Mouse (Mus musculus) brown adipose tissue, adult 24 weeks (tissue): ENCODE results near the gene Dll1. TPM values are rescaled to one million over a fixed set of nuclear protein-coding genes. Genes with fewer than 3 reads are reported as not detected.
A peak's percentile ranks its signal among the peaks of the same experiment; 100 is the strongest.

Experiments
- H3K27ac ChIP-seq: fragments of 200-500 bp; replicated peaks from 2 replicates; pipeline ENCODE4 v1.5.1; 2012; ENCODE audit warnings: low read depth, mild to moderate bottlenecking, low read length
- H3K4me1 ChIP-seq: fragments of 200-500 bp; 2 replicates; pipeline ENCODE4 v1.6.1; 2012; ENCODE audit warnings: low read length, mixed read lengths; ENCODE audit not compliant: control insufficient read depth, insufficient read depth, insufficient read length
- H3K4me3 ChIP-seq: fragments of 200-500 bp; 2 replicates; pipeline ENCODE4 v1.5.1; 2012; ENCODE audit warnings: low read depth, mild to moderate bottlenecking, low read length, moderate library complexity; ENCODE audit not compliant: insufficient read depth
- polyA plus RNA-seq: library from polyadenylated mRNA; stranded (reverse); fragments of >200 nt; gene quantifications from 2 replicates; pipeline ENCODE4 v1.2.4, GENCODE M21; 2012; ENCODE audit not compliant: missing spikeins, insufficient read depth, insufficient read length

Dll1 gene
- 1.9 and 4.6 TPM in 2 replicates for polyA plus RNA-seq

GRCm38 (mm10) chr17:15376494-15377181 is at the start of gene Dll1:
TSS of gene Dll1 (minus strand) at chr17:15376872.
- peak within 1 kb of the TSS; percentile 76 for H3K4me3 ChIP-seq
- H3K4me1 ChIP-seq, result no peaks in the 10 kb centered on the region
- peak within 1 kb of the TSS; percentile 69; the same call in 1 of the 2 replicates for H3K27ac ChIP-seq

- H3K4me3 ChIP-seq, result no peak overlapping the region
- H3K27ac ChIP-seq, result no peak overlapping the region
Observed at GRCm38 (mm10) chr17:15425931-15426330, 49.3 kb upstream of the Dll1 start.

GRCm38 (mm10) chr17:15423080-15423765 is 46.6 kb upstream of the Dll1 start:
- H3K4me1 ChIP-seq, result no peaks in the 10 kb centered on the region
- no peak overlapping the region for H3K4me3 ChIP-seq
- no peak overlapping the region for H3K27ac ChIP-seq

More at GRCm38 (mm10) chr17:15425931-15426330, 49.3 kb upstream of the Dll1 start:
- no peaks in the 10 kb centered on the region for H3K4me1 ChIP-seq

GRCm38 (mm10) chr17:15422666-15423065 is 46.0 kb upstream of the Dll1 start:
- Histone ChIP-seq H3K4me1 (no peaks in the 10 kb centered on the region), H3K27ac (no peak overlapping the region), H3K4me3 (no peak overlapping the region)

GRCm38 (mm10) chr17:15421446-15421845 is 44.8 kb upstream of the Dll1 start:
- Histone ChIP-seq H3K27ac (no peak overlapping the region), H3K4me1 (no peaks in the 10 kb centered on the region), H3K4me3 (no peak overlapping the region)

- H3K4me1 ChIP-seq, result no peaks in the 10 kb centered on the region
- no peak overlapping the region for H3K27ac ChIP-seq
- H3K4me3 ChIP-seq, result no peak overlapping the region
Observed at GRCm38 (mm10) chr17:15420021-15420603, 43.4 kb upstream of the Dll1 start.

- no peak overlapping the region for H3K27ac ChIP-seq
- H3K4me1 ChIP-seq, result no peaks in the 10 kb centered on the region
- no peak overlapping the region for H3K4me3 ChIP-seq
Observed at GRCm38 (mm10) chr17:15419534-15419933, 42.9 kb upstream of the Dll1 start.

- H3K4me1 ChIP-seq, result no peaks in the 10 kb centered on the region
- H3K27ac ChIP-seq, result no peak overlapping the region
- no peak overlapping the region for H3K4me3 ChIP-seq
Observed at GRCm38 (mm10) chr17:15416596-15417215, 40.0 kb upstream of the Dll1 start.

GRCm38 (mm10) chr17:15410861-15411260 is 34.2 kb upstream of the Dll1 start:
- Histone ChIP-seq H3K4me3 (no peak overlapping the region), H3K27ac (no peak overlapping the region), H3K4me1 (no peaks in the 10 kb centered on the region)

- H3K4me3 ChIP-seq, result no peak overlapping the region
- no peaks in the 10 kb centered on the region for H3K4me1 ChIP-seq
- no peak overlapping the region for H3K27ac ChIP-seq
Observed at GRCm38 (mm10) chr17:15409261-15409660, 32.6 kb upstream of the Dll1 start.

GRCm38 (mm10) chr17:15406576-15406975 is 29.9 kb upstream of the Dll1 start:
- no peaks in the 10 kb centered on the region for H3K4me1 ChIP-seq
- no peak overlapping the region for H3K4me3 ChIP-seq
- H3K27ac ChIP-seq, result no peak overlapping the region

- H3K4me3 ChIP-seq, result no peak overlapping the region
- H3K4me1 ChIP-seq, result no peaks in the 10 kb centered on the region
- H3K27ac ChIP-seq, result no peak overlapping the region
Observed at GRCm38 (mm10) chr17:15401716-15402115, 25.0 kb upstream of the Dll1 start.

- peak within 1 kb of the TSS; percentile 61 for H3K27ac ChIP-seq
- H3K4me1 ChIP-seq, result no peaks in the 10 kb centered on the region
- peak within 1 kb of the TSS; percentile 78 for H3K4me3 ChIP-seq
Observed at GRCm38 (mm10) chr17:15395997-15396675, 19.5 kb upstream of the Dll1 start, which contains the start of gene Fam120b. TSS of gene Fam120b (plus strand) at chr17:15396202.

GRCm38 (mm10) chr17:15389356-15389755 is 12.7 kb upstream of the Dll1 start:
- Histone ChIP-seq H3K4me3 (no peak overlapping the region), H3K27ac (no peak overlapping the region), H3K4me1 (no peaks in the 10 kb centered on the region)

GRCm38 (mm10) chr17:15388892-15389291 is 12.2 kb upstream of the Dll1 start:
- Histone ChIP-seq H3K4me1 (no peaks in the 10 kb centered on the region), H3K4me3 (no peak overlapping the region), H3K27ac (no peak overlapping the region)
